Mouse (Mus musculus): ENCODE results near the gene Gde1. TPM values are rescaled to one million over a fixed set of nuclear protein-coding genes. Genes with fewer than 3 reads are reported as not detected.

Gde1 gene
- total and polyA plus RNA-seq, 3 experiments, result 109 to 211 (median 113) TPM

GRCm38 (mm10) chr7:118742278-118742677 lies 36.7 kb upstream of the Gde1 start (continued):
- TF ChIP-seq NRF1 (IDR thresholded peaks at IDR 0.05; ENCODE audit: low read depth, low read length), result no peak
- no peak for TF ChIP-seq MAX (IDR thresholded peaks at IDR 0.05; ENCODE audit: low read length)
- peak; percentile 43; the same call in 1 of the 2 replicates for TF ChIP-seq HCFC1 (IDR thresholded peaks at IDR 0.05; ENCODE audit: low read depth, low read length)
- TF ChIP-seq POLR2A (IDR thresholded peaks at IDR 0.05; ENCODE audit: low read depth, low read length), result peak; percentile 65
- no peak for TF ChIP-seq IRF4 (IDR thresholded peaks at IDR 0.05; ENCODE audit: low read depth, low read length)

- Histone ChIP-seq H3K9ac (ENCODE audit: insufficient read depth, low read depth) (peak overlapping the region; percentile 80), H3K36me3 (replicated peaks in 1 of 2; ENCODE audit: control insufficient read depth in 1 of 2, insufficient read depth in 1 of 2, low read length in 1 of 2) (peaks cover 14 to 30% of the 10 kb centered on the region in 2 experiments), H3K27me3 (replicated peaks) (no peaks in the 10 kb centered on the region), H3K4me3 (replicated peaks in 1 of 3; ENCODE audit: low read depth in 2 of 3, low read length in 2 of 3, poor library complexity in 1 of 3) (peak overlapping the region; percentile 73 to 79 (median 75)), H3K27ac (ENCODE audit: insufficient read depth, low read depth) (peak overlapping the region; percentile 51; the same call in 1 of the 2 replicates), H3K4me1 (ENCODE audit: control insufficient read depth in 1 of 2, insufficient read depth in 2 of 2) (peaks cover 3 to 8% of the 10 kb centered on the region in 2 experiments; a peak in 3 of 4 replicates), H3K4me2 (ENCODE audit: insufficient read depth, low read depth, poor library complexity, severe bottlenecking) (peak overlapping the region; percentile 79), H3K9me3 (replicated peaks; ENCODE audit: low read length) (no peaks in the 10 kb centered on the region), H3K79me2 (replicated peaks; ENCODE audit: control insufficient read depth, extremely low read depth, insufficient read depth, poor library complexity, severe bottlenecking) (no peaks in the 10 kb centered on the region; the same call in 1 of the 2 replicates)
- in situ Hi-C loops (cut with MboI; ENCODE audit: low pct_ligation_motif_present, low pct_unique_long_range_greater_than_20kb, low sequenced_read_pairs) (no loop called here), dilution Hi-C loops (cut with MboI; ENCODE audit: extremely low pct_ligation_motif_present, extremely low pct_unique_long_range_greater_than_20kb, low sequenced_read_pairs) (no loop called here)
- DNase-seq (ENCODE audit: extremely low read depth), result peak; percentile 97
- TF ChIP-seq POLR2A (IDR thresholded peaks at IDR 0.05; ENCODE audit: low read depth, low read length), result peak; percentile 72
- peak; percentile 54; the same call in 1 of the 2 replicates for TF ChIP-seq BHLHE40 (IDR thresholded peaks at IDR 0.05; ENCODE audit: low read depth, low read length)
- no peak for TF ChIP-seq UBTF (IDR thresholded peaks at IDR 0.05; ENCODE audit: low read depth, low read length)
- no peak for TF ChIP-seq ZC3H11A (IDR thresholded peaks at IDR 0.05; ENCODE audit: low read depth, low read length)
- TF ChIP-seq MAFK (IDR thresholded peaks at IDR 0.05; ENCODE audit: insufficient replicate concordance, low read length), result no peak
- TF ChIP-seq RCOR1 (conservative IDR thresholded peaks at IDR 0.05; ENCODE audit: low read depth, low read length), result peak; percentile 89; the same call in 1 of the 2 replicates
- no peak; the same call in 1 of the 2 replicates for TF ChIP-seq MYC (IDR thresholded peaks at IDR 0.05; ENCODE audit: low read depth, low read length)
- TF ChIP-seq CTCF (conservative IDR thresholded peaks at IDR 0.05 in 1 of 2, IDR thresholded peaks at IDR 0.05 in 1 of 2; ENCODE audit: low read depth in 2 of 2, low read length in 2 of 2), result no peak
- TF ChIP-seq PAX5 (IDR thresholded peaks at IDR 0.05; ENCODE audit: low read length), result no peak
- no peak for TF ChIP-seq MXI1 (IDR thresholded peaks at IDR 0.05; ENCODE audit: low read depth, low read length)
- TF ChIP-seq IRF4 (IDR thresholded peaks at IDR 0.05; ENCODE audit: low read depth, low read length), result peak; percentile 66
- TF ChIP-seq MAX (IDR thresholded peaks at IDR 0.05; ENCODE audit: low read length), result 0 out of 2 replicates have a peak, but pooled peaks have one; percentile 18
- no peak for TF ChIP-seq RAD21 (IDR thresholded peaks at IDR 0.05; ENCODE audit: low read depth, low read length)
- peak; percentile 71 for TF ChIP-seq SIN3A (IDR thresholded peaks at IDR 0.05; ENCODE audit: low read length)
- no peak for TF ChIP-seq EP300 (IDR thresholded peaks at IDR 0.05; ENCODE audit: low read length)
- TF ChIP-seq USF1 (IDR thresholded peaks at IDR 0.05; ENCODE audit: low read depth, low read length), result peak; percentile 90
- TF ChIP-seq MEF2A (IDR thresholded peaks at IDR 0.05; ENCODE audit: borderline replicate concordance, low read depth, low read length), result peak; percentile 25; the same call in 1 of the 2 replicates
- TF ChIP-seq GABPA (IDR thresholded peaks at IDR 0.05; ENCODE audit: insufficient replicate concordance, low read depth, low read length), result no peak; the same call in 1 of the 2 replicates
- TF ChIP-seq ZMIZ1 (IDR thresholded peaks at IDR 0.05; ENCODE audit: low read depth, low read length), result peak; percentile 39; the same call in 1 of the 2 replicates
- no peak for TF ChIP-seq SMC3 (IDR thresholded peaks at IDR 0.05; ENCODE audit: low read depth, low read length)
- TF ChIP-seq MAZ (IDR thresholded peaks at IDR 0.05; ENCODE audit: low read depth, low read length), result no peak
- peak; percentile 81; the same call in 1 of the 2 replicates for TF ChIP-seq KAT2A (IDR thresholded peaks at IDR 0.05; ENCODE audit: insufficient replicate concordance, low read length)
- TF ChIP-seq JUN (IDR thresholded peaks at IDR 0.05; ENCODE audit: insufficient read depth, low read depth, low read length), result no peak
- TF ChIP-seq E2F4 (IDR thresholded peaks at IDR 0.05; ENCODE audit: insufficient replicate concordance, low read depth, low read length), result peak; percentile 55; the same call in 1 of the 2 replicates
- TF ChIP-seq NRF1 (IDR thresholded peaks at IDR 0.05; ENCODE audit: low read depth, low read length), result peak; percentile 85
- TF ChIP-seq CHD2 (IDR thresholded peaks at IDR 0.05; ENCODE audit: low read length), result no peak
- TF ChIP-seq CHD1 (IDR thresholded peaks at IDR 0.05; ENCODE audit: low read depth, low read length), result no peak
- TF ChIP-seq ZKSCAN1 (IDR thresholded peaks at IDR 0.05; ENCODE audit: borderline replicate concordance, low read depth, low read length), result no peak; the same call in 1 of the 2 replicates
- TF ChIP-seq ZNF384 (IDR thresholded peaks at IDR 0.05; ENCODE audit: low read depth, low read length), result no peak
- peak; percentile 94 for TF ChIP-seq HCFC1 (IDR thresholded peaks at IDR 0.05; ENCODE audit: low read depth, low read length)
- no peak for TF ChIP-seq POLR2AphosphoS2 (IDR thresholded peaks at IDR 0.05; ENCODE audit: low read depth, low read length)
- peak; percentile 91 for TF ChIP-seq ELF1 (IDR thresholded peaks at IDR 0.05; ENCODE audit: low read depth, low read length)
- no peak for TF ChIP-seq JUND (conservative IDR thresholded peaks at IDR 0.05; ENCODE audit: low read depth, low read length)
- TF ChIP-seq TBP (conservative IDR thresholded peaks at IDR 0.05; ENCODE audit: low read depth, low read length), result 0 out of 2 replicates have a peak, but pooled peaks have one; percentile 12
Measured at GRCm38 (mm10) chr7:118740532-118741338, 35.2 kb upstream of the Gde1 start.

Data from CH12.LX (cell line).